Mouse (Mus musculus): ENCODE measurements around the gene R3hdml. TPM values are rescaled to one million over a fixed set of nuclear protein-coding genes. Genes with fewer than 3 reads are reported as not detected.

Gene R3hdml
- polyA plus RNA-seq, 1 experiment = not detected

DNA sequence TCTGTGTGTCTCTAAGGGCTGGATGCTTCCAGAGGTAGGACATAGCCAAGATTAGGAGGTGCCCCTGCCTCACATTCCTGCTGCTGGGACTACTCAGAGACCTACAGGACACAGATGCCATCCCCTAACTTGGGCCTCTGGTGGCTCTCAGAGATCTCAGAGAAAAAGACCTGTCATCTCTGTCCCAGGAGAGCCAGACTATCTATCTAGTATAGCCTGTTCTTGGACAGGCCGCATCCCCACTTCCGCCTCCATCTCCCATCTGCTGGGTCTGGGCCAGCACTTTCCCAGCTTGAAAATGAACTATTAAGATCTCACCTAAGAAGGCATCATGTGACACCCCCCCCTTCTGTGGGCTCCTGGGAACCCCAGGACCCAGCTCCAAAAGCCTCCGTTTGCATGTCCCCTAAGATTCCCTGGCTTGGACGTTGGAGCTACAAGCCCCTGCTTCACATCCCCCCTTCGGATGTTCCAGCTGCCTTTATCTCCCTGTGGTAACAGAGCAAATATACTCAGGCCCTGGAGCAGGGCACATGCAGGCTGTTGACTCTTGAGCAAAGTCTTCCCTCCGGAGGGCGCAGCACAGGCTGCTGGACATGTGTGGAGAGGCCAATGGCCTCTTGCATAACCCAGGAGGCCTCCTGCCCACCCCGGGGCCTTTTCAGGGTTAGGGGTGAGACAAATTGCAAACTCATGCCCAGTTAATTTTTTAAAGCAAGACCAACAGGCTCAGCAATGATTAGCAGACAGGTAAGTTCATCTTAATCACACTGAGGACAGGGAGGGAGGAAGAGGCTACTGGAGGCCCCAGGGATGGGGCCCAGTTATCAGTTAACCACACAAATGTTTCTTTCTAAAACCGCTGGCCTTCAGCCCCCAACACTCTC lies 48.4 kb downstream of the R3hdml start:
- DNase-seq (ENCODE audit: low read depth) = no peak
- TF ChIP-seq CTCF (IDR thresholded peaks at IDR 0.05; ENCODE audit: borderline replicate concordance, extremely low read depth, insufficient read depth, insufficient read length) = no peak
- no peak for TF ChIP-seq POLR2A (IDR thresholded peaks at IDR 0.05; ENCODE audit: borderline replicate concordance, extremely low read depth, insufficient read depth, insufficient read length, poor library complexity, severe bottlenecking)

DNA sequence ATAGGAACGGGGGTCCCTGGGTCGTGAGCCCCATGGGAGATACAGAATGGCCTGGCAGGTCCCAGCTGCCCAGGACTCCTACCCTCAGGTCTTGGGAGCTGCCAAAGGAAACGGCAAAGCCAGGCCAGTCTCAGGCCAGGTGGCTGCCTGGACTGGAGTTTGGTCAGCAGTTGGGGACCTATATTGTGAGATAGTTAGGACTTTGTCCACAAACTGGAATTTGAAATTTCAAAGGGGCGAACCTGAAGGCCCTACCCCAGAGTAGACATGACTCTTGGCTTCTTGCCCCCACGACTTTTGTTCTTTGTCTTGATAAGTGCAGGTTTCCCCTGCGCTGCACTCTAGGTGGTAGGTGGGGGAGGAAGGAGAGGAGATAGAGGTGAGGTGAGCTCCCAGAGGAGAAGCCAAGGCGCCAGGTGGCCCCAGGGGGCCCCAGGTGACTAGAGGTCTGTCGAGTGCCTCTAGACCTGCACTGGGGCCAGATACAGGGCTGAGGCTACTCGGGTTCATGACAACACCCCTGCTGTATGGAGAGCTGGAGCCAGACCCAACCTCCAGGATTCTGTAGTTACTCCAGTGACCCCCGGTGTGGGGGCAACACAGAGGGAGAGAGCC lies 49.6 kb downstream of the R3hdml start:
- TF ChIP-seq CTCF (IDR thresholded peaks at IDR 0.05; ENCODE audit: borderline replicate concordance, extremely low read depth, insufficient read depth, insufficient read length) (no peak), POLR2A (IDR thresholded peaks at IDR 0.05; ENCODE audit: borderline replicate concordance, extremely low read depth, insufficient read depth, insufficient read length, poor library complexity, severe bottlenecking) (no peak)
- no peak for DNase-seq (ENCODE audit: low read depth)

DNA sequence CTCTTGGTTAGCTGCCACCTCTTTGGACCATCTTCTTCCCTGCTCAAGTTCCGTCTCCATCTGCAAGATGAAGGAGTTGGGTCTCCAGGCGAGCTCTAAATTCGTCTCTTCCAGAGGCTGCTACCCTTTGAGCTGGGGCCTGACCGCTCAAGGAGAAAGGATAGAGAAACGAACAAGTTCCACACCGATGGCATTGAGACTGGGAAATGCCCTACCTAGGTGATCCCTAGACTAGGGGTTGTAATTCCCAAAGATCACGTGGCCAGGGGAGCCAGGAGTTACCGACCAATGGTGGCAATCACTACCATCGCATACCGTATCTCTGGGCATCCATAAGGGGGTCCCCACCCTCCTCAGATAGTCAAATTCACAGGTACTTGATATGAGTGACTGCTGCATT lies 50.6 kb downstream of the R3hdml start:
- TF ChIP-seq CTCF (IDR thresholded peaks at IDR 0.05; ENCODE audit: borderline replicate concordance, extremely low read depth, insufficient read depth, insufficient read length) (no peak), POLR2A (IDR thresholded peaks at IDR 0.05; ENCODE audit: borderline replicate concordance, extremely low read depth, insufficient read depth, insufficient read length, poor library complexity, severe bottlenecking) (no peak)

DNA sequence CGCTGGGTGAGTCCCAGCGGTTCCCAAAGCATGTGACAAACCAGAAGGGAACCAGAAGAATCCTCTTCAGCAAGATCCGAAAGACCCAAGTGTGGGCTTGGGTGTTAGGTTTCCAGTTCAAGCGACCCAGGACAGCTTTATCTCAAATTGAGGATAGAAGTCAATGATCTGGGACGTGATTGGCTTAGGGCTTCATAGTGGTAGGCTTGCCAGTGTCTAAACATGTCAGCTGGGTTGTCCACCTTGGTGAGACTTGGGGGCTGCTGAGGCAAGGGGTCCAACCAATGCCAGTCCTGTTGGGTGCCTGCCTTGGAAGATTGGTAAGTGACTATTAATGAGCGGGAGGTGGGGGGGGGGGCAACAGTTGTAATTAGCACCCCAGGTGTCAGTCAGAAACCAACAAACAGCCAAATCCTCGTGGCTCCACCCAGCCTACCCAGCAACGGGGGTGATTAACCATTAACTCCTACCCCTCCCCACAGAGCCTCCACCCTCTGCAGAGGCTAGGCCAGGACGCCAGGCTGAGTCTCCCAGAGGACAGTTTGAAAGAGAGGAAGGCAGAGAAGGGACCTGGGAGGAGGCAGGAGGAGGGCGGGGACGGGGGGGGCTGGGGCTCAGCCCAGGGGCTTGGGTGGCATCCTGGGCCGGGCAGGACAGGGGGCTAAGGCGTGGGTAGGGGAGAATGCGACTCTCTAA lies 54.7 kb downstream of the R3hdml start:
- DNase-seq (ENCODE audit: low read depth) = no peak
- no peak for TF ChIP-seq CTCF (IDR thresholded peaks at IDR 0.05; ENCODE audit: borderline replicate concordance, extremely low read depth, insufficient read depth, insufficient read length)
- no peak for TF ChIP-seq POLR2A (IDR thresholded peaks at IDR 0.05; ENCODE audit: borderline replicate concordance, extremely low read depth, insufficient read depth, insufficient read length, poor library complexity, severe bottlenecking)

More for the DNA sequence above, 50.6 kb downstream of the R3hdml start:
- DNase-seq (ENCODE audit: low read depth) = no peak

DNA sequence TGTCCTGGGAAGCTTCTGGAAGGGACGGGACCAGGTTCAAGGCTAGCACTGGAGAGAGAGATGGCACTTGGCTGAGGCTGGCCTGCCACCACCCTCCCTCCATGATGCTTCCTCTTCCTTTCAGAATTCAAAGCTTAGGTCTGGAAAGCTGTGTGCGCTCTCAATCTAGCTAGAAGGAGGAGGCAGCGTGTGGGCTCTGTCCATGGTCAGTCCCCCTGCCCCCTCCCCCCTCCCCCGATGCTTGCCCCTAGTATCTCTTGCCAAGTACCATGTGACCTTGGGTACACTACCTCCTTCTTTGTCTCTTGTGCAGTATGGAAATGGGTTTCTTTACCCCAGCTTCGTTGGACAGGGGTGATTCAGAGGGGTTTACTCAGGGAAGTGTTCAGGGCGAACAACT lies 56.7 kb downstream of the R3hdml start:
- no peak for DNase-seq (ENCODE audit: low read depth)
- no peak for TF ChIP-seq CTCF (IDR thresholded peaks at IDR 0.05; ENCODE audit: borderline replicate concordance, extremely low read depth, insufficient read depth, insufficient read length)
- no peak for TF ChIP-seq POLR2A (IDR thresholded peaks at IDR 0.05; ENCODE audit: borderline replicate concordance, extremely low read depth, insufficient read depth, insufficient read length, poor library complexity, severe bottlenecking)

DNA sequence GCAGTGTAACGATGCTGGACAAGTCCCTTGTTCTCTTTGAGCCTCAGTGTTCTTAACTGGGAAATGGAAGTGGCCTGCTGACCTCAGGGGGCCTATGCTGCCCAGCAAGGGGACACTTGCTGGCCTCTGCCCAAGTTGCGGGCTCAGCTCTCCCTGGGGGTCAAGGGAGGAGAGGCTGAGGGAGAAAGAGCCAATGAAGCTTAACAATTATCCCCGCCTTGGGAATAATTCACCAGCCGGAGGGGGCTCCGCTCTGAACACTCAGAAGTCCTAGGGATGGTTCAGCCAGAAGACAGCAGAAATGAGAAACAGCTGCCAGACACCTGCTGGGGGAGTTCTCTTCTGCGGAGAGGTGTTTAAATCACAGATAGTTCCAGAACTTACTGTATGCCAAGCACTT lies 57.7 kb downstream of the R3hdml start:
- no peak for TF ChIP-seq POLR2A (IDR thresholded peaks at IDR 0.05; ENCODE audit: borderline replicate concordance, extremely low read depth, insufficient read depth, insufficient read length, poor library complexity, severe bottlenecking)
- no peak for TF ChIP-seq CTCF (IDR thresholded peaks at IDR 0.05; ENCODE audit: borderline replicate concordance, extremely low read depth, insufficient read depth, insufficient read length)
- no peak for DNase-seq (ENCODE audit: low read depth)

Other genes with a start within 250 kb of the R3hdml start
- gene Jph2, start 94.3 kb upstream of the R3hdml start, polyA plus RNA-seq (2012; rRNA removed) = 0.66 and 1.0 TPM in 2 replicates
- 24.4 and 30.5 TPM in 2 replicates for gene Oser1, start 67.6 kb upstream of the R3hdml start, polyA plus RNA-seq (2012; rRNA removed)
- gene Gdap1l1, start 53.8 kb upstream of the R3hdml start, polyA plus RNA-seq (2012; rRNA removed) = 142 and 170 TPM in 2 replicates
- 5.3 and 9.8 TPM in 2 replicates for gene Fitm2, start 19.7 kb upstream of the R3hdml start, polyA plus RNA-seq (2012; rRNA removed)
- gene Hnf4a, start 14.5 kb downstream of the R3hdml start, polyA plus RNA-seq (2012; rRNA removed) = 0.05 TPM in 1 of 2 replicates, not detected in the other
- gene Ttpal, start 110.0 kb downstream of the R3hdml start, polyA plus RNA-seq (2012; rRNA removed) = 32.5 and 35.8 TPM in 2 replicates
- gene Serinc3, start 152.8 kb downstream of the R3hdml start, polyA plus RNA-seq (2012; rRNA removed) = 88.3 and 93.9 TPM in 2 replicates
- gene Pkig, start 166.1 kb downstream of the R3hdml start, polyA plus RNA-seq (2012; rRNA removed) = 66.6 and 73.9 TPM in 2 replicates